Mouse (Mus musculus): Measurements from ENCODE around the gene Rbm45.

- TF ChIP-seq CTCF (IDR thresholded peaks at IDR 0.05; ENCODE audit: borderline replicate concordance, insufficient read depth, low read length) (no peak), POLR2A (IDR thresholded peaks at IDR 0.05; ENCODE audit: low read depth, low read length) (no peak)
Observed at GRCm38 (mm10) chr2:76421411-76421924, 51.7 kb downstream of the Rbm45 start.
